Mouse (Mus musculus) lung, postnatal 14 days (tissue): Measurements from ENCODE around the gene Cyp39a1.

Experiments used
- DNase-seq: peaks from one replicate; pipeline ENCODE4 v3.0.0; 2021

Cyp39a1 gene

DNA sequence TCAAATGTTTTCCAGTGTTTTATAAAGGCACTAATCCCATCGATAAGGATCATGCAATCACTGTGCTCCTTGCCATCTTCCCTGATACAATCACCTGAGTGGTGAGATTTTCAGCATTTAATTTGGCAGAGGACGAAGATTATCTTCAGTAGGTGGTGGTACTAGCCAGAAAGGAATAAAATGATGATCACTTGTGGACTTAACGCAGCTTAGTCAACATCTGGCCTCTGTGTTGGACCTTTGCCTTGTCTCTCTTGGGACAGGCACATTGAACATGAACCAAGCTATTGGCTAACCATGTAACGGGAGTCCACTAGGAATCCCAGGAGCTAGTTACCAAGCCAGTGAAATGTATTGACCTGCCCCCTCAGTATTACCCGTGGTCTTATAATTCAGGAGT, 17.4 kb downstream of the Cyp39a1 start:
- DNase-seq: no peak

DNA sequence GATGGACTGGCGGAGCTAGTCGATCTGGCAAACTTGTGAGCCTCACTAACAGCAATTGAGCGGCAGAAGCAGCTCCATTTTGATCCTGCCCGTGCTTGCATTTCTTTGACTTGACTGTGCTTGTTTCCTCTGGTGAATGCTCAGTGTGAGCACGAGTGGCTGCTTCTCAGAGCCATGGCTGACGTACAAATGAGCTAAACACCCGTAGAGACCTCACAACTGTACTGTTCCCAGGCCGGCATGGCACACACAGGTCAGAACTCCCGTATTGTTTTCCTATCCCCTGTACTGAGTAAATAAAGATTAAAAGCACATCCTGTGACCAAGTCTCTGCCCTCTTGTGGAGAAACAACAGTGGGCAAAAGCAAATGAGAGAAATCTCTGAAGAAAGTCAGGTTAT, 22.4 kb downstream of the Cyp39a1 start:
- DNase-seq: no peak

DNA sequence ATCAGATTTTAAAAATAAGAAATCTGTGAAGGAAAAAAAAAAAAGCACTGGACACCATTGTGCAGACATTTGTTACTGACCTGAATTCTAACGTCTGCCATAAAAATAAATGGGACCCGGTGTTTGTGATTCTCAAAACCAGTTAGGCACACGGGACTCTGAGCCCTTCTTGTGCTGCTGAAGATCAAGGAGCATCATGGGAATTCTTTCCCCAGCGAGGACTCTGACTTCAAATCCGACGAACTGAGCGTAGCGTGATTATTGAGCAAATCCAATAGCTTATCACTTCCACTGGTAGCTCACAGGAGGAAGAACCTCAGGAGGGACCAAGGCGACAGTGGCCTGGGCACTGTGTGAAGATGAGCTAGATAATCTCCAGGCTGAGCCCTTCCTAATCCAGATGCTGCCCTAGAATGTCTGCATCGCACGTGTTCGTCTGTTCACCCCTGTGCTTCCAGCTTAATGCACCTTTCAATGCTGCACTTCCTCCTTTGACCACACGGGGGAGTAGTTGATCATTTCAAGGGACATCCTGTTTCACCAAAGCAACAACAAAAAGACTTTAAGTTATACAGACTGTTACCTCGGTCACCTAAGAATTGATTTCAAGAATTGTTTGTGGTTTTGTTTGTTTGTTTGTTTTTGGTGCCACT, 31.9 kb downstream of the Cyp39a1 start:
- DNase-seq: peak; percentile 84

DNA sequence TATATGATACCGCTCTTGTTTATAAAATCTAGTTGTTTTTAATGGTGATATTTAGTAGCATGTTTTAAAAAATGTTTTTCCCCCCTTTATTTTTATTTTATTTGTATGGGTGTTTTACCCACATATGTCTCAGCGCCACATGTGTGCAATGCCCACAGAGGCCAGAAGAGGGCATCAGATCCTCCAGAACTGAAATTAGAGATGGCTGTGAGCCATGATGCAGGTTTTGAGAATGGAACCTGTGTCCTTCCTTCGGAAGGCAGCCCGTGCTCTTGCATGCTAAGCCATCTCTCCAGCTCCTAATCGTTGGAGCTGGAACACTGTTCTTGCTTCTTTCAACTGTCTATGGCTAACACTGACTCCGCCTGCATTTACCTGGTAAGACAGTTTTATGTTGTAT, 33.8 kb downstream of the Cyp39a1 start:
- peak; percentile 70 for DNase-seq

DNA sequence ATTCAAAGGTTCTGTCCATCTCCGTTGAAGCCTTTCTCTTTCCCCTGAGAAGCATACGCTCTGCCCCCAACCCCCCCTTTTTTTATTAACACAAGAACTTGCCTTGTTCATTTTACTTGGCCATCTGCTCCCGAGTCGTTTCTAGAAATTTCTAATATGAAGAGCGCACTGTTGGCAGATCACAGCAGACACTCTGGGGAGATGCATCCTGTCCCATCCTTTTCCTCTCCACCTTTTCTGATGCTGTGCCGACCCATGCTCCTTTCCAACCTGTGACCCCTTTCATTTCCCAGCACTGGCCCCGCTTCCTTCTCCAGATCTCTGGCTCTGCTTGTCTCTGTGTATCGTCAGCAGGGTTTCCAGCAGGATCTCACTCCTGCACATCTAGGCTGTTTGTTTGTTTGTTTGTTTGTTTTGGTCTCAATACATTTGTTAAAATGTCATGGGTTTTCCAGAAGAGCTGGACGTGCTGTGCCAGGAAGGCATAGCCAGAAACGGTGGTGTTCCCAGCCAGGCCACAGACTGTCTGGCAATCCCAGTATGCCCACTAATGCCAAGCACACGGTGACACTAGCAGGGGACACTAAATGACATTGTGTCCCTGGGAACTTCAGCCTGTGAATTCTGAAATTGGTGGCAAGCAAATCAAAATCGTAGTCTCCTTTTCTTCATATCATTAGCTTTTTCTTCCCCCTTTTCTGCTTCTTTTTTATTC, 37.1 kb downstream of the Cyp39a1 start:
- DNase-seq: no peak

DNA sequence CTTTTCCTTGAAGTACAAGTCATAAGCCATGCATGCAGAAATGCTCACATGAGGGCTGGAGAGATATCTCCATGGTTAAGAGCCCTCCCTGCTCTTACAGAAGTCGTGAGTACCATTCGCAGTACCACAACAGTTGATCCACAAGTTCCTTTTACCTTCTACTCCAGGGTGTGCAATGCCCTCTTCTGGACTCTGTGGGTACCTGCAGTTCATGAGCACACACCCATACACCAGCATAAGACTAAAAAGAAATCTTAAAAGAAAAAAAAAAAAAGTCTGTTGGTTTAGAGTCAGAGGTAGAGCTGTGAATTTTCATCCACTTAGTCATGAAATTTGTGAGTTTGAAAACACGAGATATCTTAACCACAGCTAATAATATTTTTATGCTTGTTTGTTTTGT, 39.5 kb downstream of the Cyp39a1 start:
- no peak for DNase-seq

DNA sequence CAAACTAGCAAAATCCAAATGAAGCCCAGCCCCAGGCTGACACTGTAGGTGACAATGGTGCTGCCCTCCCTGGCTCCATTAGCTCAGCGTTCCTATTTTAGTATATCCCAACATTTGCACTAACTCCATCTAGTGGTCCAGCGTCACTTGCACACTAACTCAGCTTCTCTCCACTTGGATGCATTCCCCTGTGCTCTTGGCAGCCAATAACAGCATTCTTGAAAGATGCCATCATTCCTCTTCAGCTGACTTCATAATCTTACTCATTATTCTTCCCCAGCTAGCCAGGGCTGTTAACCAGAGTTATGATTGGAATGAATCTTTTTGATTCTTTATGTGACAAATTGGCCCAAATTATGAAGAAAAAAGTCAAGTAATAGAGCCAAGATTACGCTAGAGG, 40.0 kb downstream of the Cyp39a1 start:
- peak; percentile 46 for DNase-seq

DNA sequence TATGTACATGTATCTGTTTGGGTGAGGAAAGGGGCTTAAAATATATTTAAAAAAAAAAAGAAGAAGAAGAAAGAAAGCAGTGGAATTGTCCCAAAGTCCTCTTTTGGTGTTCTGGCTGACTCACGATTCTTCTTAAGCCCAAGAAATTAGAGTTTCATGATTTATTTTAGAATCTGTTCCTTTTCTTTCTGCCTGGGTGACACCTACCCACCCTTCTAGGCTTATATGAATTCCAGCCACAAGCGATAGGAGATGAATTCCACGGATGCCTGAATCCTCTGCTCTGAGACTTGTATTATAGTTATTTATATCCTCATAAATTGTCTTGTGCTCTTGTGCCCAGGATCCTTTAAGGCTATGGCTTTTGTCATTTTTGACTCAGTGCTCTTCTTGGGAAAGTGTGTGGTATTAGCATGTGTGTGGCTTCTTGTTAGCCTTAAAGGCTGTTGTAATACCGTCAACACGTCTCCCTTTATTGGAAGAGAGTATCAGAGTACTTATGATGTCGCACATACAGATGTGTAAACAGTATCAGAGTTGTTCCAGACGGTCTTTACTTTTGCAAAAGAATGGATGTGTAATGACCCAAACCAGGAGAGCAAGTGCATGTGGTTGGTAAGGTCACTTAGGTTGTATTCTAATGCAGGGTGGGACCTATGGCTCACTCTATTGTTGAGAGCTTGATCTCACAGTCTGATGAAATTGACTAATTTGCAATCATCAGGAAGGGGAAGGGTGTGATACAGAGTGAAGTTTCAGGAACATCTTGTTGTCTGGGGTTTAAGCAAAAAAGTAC, 44.5 kb downstream of the Cyp39a1 start:
- no peak for DNase-seq

DNA sequence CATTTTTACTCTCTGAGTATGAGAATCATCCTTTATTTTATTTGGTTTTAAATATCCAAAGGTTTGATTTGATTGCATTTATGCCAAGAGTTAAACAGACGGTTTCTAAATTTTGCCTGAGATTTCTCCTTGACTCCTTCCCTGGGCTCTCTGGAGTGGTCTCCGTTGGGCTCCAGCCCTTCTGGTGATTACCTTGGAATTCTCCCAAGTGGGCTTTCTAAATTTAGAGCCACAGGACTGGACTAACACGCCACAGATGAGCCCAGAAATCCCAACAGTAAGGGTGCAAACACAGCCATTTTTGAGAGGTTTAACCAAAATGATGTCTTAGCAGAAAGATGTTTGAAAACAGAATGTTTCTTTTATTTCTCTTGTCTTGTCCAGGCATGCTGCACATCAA, 47.0 kb downstream of the Cyp39a1 start:
- no peak for DNase-seq

DNA sequence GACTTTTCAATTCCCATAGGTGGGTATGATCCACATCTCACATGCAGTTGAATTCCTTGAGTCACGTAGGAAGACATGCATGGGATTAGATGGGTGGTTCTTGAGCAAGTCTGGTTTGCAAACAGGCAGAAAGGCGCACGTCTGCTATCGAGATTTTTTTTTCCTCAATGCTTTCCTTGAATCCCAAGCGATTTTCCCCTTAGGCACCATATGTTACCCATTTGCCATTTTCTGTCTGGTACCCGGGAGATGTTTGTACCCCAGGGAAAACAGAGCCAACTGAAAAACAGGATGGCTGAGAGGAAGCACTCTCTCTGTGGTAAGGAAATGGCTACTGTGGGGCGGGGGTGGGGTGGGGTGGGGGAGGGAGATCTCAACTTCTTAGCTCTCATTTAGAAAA, 49.4 kb downstream of the Cyp39a1 start:
- DNase-seq: no peak

DNA sequence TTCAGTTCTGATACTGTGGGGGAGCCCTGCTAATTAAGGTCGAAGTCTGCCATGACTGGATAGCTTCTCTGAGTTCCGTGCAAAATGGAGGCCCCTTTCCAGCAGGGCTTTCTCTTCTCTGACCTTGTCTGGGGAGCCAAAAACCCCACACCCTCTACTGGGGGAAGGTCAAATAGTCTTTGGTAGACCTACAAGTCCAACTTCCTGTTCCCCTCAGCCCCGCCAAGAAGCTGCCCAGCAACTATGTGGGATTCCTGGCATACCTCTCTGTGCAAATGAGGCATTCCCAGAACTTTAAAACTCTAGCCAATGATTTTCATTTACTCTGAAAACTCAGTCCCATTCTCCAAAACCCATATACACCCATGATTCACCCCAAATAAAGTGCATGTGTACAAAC, 52.2 kb downstream of the Cyp39a1 start:
- DNase-seq: no peak

DNA sequence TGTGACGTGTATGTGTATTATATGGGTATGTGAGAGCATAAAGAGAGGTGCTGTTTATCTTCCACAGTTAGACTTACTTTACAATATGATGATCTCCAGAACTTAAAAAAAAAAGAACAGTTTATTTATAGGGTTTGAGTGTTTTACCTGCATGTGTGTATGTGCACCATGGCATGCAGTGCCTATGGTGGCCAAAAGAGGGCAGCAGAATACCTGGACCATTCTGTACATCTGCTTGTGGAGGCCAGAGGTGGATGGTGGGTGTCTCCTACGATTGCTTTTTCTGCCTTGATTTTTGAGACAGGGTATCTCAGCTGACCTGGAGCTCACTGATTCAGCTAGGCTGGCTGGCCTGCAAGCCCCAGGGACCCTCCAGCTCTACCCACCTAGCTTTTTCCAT, 57.3 kb downstream of the Cyp39a1 start:
- DNase-seq: no peak

DNA sequence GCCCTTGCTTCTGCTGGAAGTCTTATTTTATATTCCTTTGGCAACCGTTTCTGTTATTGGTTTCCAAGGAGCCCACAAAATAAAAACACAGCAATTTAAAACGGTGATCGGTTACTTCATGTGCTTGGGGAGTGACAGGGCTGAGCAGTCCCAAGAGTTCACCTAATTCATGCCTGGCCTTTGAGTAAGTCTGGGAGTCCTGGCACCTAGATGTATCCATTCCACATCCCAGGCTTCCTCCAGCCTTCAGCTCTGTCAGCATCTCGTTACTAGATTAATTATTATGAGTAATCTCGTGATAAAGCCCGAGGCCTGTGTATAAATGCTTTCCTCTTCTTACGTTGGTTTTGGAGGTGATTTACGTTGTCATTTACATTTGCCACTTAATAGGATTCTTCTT, 64.1 kb downstream of the Cyp39a1 start:
- DNase-seq: no peak

DNA sequence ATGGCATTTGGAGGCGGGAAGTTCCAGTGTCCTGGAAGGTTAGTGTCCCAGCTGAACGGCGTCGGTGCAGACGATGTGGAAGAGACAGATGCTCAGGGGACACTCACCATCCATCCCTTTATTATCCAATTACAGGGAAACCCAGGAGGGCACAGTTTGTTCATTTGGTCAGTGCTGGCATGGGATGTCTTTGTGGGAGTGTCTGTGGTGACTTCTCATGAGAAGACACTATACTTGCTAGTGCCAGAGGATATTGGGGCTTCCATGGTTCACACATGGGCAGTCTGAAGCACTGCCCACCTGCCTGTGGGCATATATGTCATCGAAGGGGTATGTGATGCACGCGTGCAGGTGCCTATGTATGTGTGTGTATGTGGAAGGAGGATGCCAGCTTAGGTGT, 64.8 kb downstream of the Cyp39a1 start:
- DNase-seq: no peak

DNA sequence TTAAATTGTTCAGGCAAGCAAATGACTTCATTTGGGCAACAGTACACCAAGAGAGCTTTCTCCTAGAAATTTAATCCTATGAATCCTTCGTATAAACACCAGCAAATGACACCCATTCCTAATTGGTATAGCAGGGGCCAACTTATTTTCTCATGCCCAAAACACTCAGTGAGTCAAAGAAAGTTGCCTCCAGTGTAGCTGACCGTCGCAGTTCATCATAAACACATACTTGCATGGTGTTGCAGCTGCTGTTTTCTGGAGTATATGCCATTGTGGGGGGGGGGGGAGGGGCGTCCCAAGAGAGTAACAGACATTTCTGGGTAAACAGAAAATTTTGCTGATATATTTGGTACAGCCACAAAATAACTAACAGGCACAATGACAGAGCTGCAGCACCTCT, 67.0 kb downstream of the Cyp39a1 start:
- no peak for DNase-seq

DNA sequence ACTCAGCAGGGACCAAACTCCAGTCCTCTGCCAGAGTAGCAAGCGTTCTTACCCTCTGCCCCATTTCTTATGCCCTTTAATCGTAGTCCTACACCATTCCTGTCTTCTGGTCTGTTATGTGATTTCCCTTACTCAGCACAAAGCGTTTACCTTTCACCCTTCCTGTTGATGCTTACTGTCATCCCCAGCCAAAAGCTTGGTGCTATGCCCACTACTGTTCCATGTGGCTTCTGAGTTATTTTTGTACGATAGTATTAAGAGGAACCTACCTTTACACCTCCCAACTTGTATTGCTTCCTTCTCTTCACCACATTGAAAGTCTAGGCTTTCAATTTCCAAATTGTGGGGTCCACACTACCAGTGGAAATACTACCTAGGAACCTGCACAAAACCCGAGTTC, 76.7 kb downstream of the Cyp39a1 start:
- DNase-seq: no peak

DNA sequence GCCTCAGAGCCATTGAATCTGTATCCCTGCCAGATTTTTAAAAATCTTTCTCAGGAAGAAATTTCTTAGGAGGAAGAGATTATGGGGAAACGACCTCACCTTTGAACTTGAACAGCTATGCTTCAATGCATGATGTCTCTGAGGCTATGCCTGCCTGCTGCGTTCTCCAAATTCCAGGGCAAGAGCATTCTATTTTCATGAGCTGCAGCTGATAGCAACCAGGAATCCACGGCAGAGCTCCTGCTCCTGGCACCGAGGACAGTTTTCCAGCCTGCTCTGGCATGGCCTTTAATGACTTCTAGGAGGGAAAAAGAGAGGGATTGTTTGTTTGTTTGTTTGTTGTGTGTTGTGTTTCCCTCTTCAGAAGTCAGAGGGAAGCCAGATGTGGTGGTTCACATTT, 77.2 kb downstream of the Cyp39a1 start:
- no peak for DNase-seq

DNA sequence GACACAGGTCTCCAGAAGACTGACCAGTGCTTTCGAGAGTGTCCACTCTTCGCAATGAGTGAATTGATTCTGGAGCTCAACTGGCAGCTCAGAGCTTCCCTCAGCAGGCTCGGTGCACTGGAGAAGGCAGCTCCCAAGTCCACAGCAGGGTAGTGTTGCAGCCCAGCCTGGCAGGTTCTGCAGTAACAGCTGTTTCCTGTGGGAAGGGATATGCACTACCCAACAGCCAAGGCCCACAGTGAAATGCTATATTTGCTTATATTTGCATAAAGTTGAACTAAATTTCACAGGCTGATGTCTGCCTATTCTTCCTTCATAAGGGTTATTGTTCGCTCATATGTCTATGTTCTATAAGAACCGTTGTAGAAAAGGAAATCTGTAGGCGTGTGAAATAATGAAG, 83.9 kb downstream of the Cyp39a1 start:
- DNase-seq: no peak

DNA sequence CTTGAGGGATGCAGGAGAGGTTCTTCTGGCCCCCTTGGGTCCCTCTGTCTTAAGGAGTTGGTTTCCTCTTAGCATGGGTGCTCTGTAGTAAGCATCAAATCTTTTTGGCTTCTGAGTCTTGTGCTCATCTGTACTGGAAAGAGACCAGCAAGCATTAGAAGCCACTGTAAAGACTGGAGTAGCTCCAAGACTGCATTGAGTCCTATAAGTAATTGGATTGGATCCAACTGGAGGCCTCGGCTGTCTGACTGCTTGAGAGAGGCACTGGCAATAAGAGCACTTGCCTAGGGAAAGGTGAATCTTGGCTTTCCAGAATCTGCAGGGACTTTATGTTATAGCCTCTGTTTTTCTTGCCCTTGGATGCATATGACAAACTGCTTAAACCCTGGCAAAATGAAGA, 85.6 kb downstream of the Cyp39a1 start:
- DNase-seq: no peak

DNA sequence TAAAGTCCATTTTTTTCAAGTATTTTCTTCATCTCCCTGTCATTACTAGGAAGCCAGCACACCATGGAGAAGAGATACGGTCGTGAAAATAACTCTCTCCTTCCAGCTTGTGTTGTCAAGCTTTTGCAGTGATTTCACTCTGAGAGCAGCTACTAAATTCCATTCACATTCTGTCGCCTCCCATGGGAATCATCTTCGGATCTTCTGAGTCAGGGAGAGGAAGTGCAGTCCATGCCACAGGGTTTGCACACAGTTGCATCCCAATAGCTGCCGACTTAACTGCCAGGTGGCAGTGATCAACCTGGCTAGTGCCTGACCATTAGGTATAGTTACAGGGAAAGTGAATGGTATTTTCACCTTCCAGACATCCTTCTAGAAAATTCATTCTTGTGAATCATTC, 87.5 kb downstream of the Cyp39a1 start:
- DNase-seq: no peak

DNA sequence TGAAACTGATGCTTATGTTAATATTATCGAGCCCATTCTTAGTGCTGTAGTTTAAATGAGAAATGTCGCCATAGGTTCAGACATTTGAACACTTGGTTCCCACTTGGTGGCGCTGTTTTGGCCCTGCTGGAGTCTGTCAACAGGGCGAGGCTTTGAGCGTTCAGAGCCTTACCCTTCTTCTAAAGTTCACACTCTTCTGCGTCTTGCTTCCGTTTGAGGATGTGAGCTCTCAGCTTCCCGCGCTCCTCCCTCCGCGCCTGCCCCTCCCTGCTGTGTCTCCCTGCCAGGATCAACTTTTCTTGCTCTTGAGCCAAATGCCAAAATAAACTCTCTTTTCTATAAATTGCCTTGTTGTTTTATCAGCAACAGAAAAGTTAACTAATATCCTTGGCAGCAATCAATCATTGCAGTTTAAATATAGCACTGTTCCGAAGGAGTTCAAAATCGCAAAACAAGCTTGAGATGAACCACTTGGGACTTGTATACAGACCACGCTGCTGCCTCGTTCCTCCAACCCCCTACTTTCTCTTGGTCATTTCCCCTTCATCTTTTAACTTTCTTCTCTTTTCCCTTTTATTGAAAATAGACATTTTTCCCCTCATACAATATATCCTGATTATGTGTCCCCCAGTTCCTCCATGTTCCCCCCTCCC, 91.5 kb downstream of the Cyp39a1 start:
- peak; percentile 36 for DNase-seq

DNA sequence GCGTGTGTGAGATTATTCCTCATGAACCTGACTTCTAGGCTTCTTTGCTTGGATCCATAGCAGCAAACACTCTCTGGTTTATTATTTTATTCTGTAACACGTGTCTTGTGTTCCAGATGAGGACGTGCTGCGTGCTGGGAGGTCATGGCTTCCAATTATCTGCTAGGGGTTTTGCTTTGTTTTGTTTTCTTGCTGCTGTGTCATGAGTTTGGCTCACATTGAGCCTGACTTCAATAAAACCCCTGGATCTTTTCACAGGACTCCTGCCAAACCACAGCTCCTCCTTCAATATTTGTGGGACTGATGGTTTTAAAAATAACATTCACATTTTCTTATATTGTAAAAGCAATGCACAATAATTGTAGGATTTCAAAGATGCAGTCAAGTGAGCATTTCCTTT, 117.3 kb downstream of the Cyp39a1 start:
- DNase-seq: no peak

DNA sequence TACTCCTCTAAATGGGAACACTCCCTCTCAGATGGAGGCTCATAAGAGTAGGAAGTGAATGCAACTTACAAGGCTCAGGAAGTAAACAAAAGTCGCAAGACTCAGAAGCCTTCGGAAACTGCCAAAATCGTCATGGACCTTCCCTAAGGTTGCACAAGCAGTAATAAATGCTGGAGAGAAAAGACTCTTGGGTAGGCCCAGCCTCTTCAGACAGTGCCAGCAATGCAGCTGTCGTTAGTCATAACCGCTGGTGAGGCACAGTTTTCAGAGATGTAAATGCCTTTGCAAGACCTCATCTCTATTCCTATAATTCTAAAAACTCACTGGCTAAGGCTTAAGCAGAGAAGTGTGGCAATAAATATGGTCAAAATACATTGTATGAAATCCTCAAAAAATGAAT, 121.0 kb downstream of the Cyp39a1 start:
- no peak for DNase-seq

DNA sequence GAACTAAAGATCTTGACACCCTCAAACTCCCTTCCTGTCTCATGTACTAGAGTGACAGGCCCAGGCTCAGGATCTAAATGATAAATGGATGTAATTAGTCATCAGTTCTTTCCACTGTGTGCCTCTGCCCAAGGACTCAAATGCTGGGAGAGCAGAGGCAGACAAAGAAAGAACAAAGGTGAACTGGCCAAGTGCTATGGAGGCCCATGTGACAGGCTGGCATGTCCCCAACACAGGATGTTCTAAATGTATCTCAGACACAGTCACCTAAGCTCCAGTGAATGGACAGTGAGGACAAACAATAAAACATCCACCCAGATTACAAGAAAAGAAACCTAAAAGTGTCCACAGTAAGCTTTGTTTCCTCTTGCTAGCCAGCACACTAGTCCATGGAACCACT, 122.2 kb downstream of the Cyp39a1 start:
- DNase-seq: no peak
